Comparison of ENCODE assay signal across 8 mouse cellular contexts in genomic region chr15:85724271-85725165, GRCm38 (mm10). TPM values are rescaled to one million over a fixed set of nuclear protein-coding genes. Genes with fewer than 3 reads are reported as not detected.
A peak's percentile ranks its signal among the peaks of the same experiment; 100 is the strongest.
DNase-seq lines count a peak whose midpoint lies in the region.

No protein-coding gene starts in this region.

- intact Hi-C loops in heart, postnatal 25 days (cut with DNase I) = no loop called here

- DNase-seq in cerebellum, postnatal 25 days = peak; percentile 22 to 31
- DNase-seq in cerebellum, adult 11 months = no peak
- DNase-seq in urinary bladder, adult 2 months (ENCODE audit: low spot score) = peak; percentile 29
- no peak for DNase-seq in urinary bladder, postnatal 10 days (ENCODE audit: low spot score)
- DNase-seq in heart, postnatal 25 days (ENCODE audit: low spot score) = peak; percentile 56
- peak; percentile 12 for DNase-seq in testis, postnatal 14 days (ENCODE audit: low spot score)
- no peak for DNase-seq in embryo, embryonic 9.5 days (ENCODE audit: extremely low spot score)
- no peak for DNase-seq in ovary, adult 18-20 months (ENCODE audit: low spot score)

RNA-seq across cellular contexts. Expression of gene Ppara, which starts 10.3 kb away (rescaled TPM):
- 6.9 and 7.8 TPM in 2 replicates for polyA plus RNA-seq in urinary bladder, adult 2 months (2012; rRNA removed)
- total RNA-seq in heart, postnatal 25 days (2021) = 10 to 100 TPM; 44.7 to 58.8 TPM

Comparison
In these comparisons a context has a peak if more than half of its experiments do, and no peak if none do; other contexts are left out.
1. DNase-seq: peak in cerebellum, postnatal 25 days (2 of 2), urinary bladder, adult 2 months (single experiment), heart, postnatal 25 days (single experiment) and testis, postnatal 14 days (single experiment); none in cerebellum, adult 11 months (single experiment), urinary bladder, postnatal 10 days (single experiment), embryo, embryonic 9.5 days (single experiment) and ovary, adult 18-20 months (single experiment).